Mouse (Mus musculus) heart, postnatal 36 days (tissue): Measurements from ENCODE around the gene Teddm1b. TPM values are rescaled to one million over a fixed set of nuclear protein-coding genes. Genes with fewer than 3 reads are reported as not detected.
"Not testable (repeated sequence)": the region's sequence is repeated elsewhere in the genome, so short reads cannot be mapped to it uniquely, and the experiment has no call there.

Experiments used
- DNase-seq, 2 experiments: peaks; one replicate each; pipeline ENCODE4 v3.0.0; 2021 to 2022
- intact Hi-C: fragments of 180-260 bp; cut with DNase I; formaldehyde crosslinking; loops from one replicate; pipeline ENCODE4 v1.15.1; 2025
- total RNA-seq, 2 experiments: library from RNA; stranded (reverse); gene quantifications; 2 replicates each; pipeline ENCODE4 v1.2.3; 2021

Gene Teddm1b
- total RNA-seq: not detected

DNA sequence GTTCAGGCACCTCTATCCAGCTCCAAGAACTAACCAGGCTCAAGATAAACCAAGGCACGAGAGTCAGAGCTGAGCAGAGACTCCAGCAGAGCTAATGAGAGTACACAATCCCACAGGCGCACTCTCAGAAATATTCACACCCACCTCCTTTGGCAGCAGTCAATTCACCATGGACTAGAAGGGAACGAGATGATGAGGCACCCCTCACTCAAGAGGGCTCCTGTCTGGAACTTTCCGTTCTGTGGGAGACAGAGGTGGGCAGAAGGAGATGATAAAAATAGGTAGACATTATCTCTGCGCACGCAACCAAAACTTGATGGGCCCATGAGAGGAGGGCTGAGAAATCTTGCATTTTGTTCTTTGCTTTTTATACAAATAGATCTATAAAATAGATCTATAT, at the start of gene Teddm1b:
Teddm1b (plus strand) TSS at position 301 of the 400 bp plus-strand sequence.
- intact Hi-C loops: no loop called here
- DNase-seq: no peak

DNA sequence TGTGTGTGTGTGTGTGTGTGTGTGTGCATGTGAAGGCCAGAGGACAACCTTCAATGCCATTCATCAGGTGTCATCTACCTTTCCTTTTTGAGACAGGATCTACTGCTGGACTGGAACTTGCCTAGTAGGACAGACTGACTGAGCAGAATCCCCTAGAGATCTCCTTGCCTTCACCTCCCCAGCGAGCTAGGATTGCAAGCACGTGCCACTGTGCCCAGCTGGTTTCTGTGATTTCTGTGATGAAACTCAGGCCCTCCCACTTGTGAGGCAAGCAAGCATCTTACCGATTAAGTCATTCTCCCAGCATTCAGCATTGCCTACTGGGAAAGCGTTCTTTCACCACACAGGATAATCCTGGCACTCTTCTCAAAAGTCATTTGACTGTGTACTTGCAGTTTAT, 43.4 kb upstream of the Teddm1b start:
- DNase-seq: no peak
- intact Hi-C loops: no loop called here

DNA sequence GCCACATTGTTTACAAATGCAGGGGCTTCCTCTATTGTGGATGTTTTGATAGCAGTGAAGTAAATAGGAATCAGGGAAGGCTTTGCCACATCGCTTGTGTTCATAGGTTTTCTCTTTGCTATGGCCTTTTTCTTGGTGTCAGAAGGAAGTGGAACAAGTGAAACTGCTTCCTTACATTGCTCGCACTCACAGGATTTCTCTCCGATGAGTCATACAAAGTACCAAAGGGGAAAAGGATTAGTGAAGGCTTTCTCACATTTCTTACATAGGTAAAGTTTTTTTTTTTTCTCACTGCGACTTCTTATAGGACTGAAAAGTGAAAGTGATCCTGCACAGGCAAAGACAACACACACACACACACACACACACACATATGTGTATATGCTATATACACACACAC, 38.1 kb upstream of the Teddm1b start:
- intact Hi-C loops: no loop called here

DNA sequence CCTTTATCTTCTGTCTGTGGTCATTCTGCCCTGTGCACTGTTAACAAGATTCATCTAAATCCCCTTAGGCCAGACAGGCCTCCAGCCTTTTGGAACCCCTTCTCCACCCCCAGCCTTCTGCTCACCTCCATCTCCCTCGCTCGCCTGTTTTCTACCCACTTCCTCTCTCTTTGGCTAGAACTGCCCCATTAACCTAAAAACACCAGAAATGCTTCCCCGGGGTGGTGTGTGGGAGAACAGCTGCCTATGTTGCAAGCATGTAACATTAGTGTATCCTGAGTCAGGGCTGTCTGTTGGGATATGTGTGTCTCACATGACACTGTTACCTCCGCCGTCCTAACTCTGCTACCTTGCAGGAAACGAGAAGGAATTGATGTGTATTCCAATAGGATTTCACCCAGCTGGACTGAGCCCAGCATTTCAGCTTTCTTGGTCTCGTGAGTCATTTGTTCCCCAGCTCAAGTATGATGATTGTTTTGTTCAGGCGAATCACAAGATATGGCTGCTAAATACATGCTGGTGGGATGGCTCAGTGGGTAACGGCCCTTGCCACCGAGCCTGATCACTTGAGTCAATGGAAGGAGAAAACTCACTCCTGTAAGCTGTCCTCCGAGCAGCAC, 31.9 kb upstream of the Teddm1b start:
- DNase-seq: no peak
- intact Hi-C loops: no loop called here

More for the DNA sequence above, 38.1 kb upstream of the Teddm1b start:
- no peak for DNase-seq

DNA sequence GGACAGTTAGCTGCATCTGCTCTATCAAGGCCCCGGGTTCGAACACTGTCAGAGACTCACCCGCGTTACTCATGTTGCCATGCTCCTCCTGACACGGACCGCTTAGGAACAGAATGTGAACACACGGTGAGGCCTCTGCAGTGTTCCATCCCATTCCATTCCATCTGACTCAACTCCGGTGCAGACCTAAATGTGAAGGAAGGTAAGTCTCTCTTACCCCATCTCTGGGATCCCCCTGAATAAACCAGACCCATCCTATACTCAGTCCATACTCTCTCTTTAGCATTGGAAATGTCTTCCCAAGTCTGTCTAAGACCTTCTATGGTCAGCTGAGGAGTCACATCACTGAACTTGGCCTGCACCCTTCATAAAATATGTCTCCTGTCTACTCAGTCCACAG, 30.1 kb upstream of the Teddm1b start, which contains the start of gene Rgsl1:
Rgsl1 (minus strand) TSS at position 101 of the 400 bp plus-strand sequence.
- intact Hi-C loops: no loop called here
- no peak for DNase-seq

DNA sequence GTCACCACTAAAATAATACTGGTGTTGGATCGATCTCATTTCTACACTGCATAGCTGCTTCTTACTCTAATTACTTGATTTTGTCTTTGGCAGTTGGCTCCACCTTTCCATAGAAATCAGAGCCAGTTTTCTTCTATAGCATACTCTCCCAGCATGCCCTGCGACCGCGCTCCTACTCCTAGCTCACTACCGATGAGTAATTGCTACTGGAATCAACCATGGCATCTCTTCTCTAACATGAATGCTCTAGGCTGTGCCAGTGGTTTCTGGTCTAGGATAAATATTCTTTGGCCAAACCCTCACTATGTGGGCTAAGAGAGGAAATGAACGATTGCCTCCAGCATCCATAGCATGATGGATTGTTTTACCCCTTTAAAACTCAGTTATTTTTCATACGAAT, 27.7 kb upstream of the Teddm1b start:
- intact Hi-C loops: no loop called here

DNA sequence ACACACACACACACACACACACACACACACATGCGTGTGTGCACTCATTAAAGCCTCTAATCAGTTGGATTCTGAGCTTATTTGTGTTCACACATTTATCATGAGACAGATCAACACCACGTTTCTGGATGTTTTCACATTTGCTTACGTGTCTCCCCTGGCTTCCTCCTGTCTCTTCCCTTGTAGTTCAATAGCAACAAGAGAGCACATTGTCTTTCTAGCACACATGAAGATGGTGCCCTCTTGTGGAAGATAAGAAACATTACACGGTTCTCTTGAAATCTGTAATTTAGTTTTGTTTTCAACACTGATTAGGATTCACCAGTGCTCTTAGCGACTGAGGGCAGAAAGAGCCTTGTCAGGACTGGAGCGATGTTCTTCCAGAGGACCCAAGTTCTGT, 27.3 kb upstream of the Teddm1b start:
- DNase-seq: peak in 1 of 2 experiments; percentile 5
- intact Hi-C loops: no loop called here

More for the DNA sequence above, 27.7 kb upstream of the Teddm1b start:
- DNase-seq: no peak

DNA sequence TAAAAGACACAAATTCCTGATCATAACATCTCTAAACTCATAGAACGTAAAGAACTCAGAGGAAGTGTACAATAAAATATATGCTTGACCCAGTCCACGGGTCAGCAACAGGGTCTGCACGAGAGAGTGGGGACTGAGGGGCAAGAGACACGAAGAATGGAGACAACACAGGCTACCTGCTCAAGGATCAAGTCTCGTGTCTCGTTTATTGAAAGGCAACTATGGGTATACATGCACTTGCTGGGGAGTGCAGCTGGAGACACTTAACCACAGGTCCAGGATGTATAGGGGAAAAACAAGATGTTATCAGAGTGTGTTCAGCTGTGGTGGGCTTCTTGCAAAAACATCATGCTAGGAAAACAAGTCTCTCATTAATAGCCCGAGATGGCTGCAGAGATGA, 21.4 kb upstream of the Teddm1b start:
- DNase-seq, intact Hi-C loops: not testable (repeated sequence)

DNA sequence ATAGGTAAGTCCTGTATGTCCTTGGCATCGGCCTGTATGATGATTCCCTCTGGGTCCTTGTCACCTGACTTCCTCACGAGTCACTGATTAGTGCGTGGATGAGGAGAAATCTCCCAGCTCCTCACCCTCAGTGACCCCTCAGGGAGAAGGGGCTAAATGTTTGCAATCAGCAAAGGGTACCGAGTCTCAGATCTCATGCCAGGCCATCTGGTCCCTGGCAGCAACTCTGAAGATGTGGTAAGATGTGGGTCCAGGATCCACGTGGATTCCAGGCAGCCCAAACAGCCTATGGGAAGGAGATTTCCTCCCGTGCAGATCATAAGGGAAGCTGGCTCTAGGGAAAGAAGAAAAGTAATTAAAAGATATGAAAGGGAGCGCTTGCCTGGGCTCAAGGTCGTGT, 18.2 kb upstream of the Teddm1b start:
- intact Hi-C loops: no loop called here
- no peak for DNase-seq

DNA sequence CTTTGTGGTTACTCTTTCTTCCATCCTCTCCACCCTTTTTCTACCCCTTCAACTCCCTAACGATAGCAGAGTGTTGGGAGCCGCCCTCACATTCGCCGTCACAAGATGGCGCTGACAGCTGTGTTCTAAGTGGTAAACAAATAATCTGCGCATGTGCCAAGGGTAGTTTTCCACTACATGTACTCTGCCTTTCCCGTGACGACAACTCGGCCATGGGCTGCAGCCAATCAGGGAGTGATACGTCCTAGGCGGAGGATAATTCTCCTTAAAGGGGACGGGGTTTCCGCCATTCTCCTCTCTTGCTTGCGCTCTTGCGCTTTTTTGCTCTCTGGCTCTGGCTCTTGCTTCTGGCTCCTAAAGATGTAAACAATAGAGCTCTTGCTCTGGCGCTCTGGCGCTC, 6.2 kb downstream of the Teddm1b start:
- intact Hi-C loops, DNase-seq: not testable (repeated sequence)

DNA sequence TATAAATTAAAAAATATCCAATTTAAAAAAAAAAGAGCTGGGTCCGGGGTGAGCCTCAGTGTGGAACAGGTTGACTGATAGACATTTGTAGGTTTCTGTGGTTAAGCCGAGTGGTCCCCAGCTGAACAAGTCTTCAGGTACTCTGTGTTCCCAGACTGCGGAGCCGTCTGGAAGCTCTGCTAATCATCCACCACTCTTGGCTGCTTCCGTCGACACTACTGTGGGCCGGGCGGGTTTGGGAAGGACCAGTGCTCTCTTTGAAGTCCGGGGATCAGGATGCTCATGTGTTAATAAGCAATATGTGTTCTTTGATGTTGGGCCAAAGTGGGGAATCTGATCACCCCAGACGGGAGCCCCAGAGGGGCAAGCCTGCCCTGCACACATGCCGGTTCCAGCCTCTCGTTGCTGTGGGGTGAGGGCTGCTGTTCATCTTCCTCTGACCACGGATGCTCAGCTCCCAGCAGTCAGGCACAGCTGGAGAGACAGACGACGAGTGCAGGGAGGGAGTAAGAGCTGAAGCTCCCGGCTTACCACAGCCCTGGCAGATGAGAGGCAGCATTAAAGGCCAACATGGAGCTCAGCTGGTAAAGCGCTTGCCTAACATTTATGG, 12.0 kb downstream of the Teddm1b start:
- no peak for DNase-seq
- intact Hi-C loops: no loop called here

DNA sequence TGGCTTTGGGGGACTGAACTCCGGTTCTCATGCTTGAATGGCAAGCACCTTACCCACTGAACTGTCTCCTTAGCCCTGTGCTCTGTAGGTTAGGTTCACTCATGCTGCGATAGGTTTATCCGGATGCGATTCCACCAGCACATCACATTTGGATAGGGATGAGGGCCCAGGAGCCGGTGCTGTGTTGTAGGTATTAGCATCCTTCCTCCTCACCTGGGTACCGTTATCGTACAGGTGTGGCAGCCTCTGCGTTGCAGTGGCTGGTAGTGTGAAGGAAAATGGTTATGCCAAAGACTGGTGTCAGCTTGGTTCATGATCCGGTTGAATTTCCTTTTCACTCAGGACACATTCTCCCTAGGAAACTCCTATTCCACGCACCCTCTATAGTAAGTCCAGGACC, 16.0 kb downstream of the Teddm1b start:
- no peak for DNase-seq
- intact Hi-C loops: no loop called here

DNA sequence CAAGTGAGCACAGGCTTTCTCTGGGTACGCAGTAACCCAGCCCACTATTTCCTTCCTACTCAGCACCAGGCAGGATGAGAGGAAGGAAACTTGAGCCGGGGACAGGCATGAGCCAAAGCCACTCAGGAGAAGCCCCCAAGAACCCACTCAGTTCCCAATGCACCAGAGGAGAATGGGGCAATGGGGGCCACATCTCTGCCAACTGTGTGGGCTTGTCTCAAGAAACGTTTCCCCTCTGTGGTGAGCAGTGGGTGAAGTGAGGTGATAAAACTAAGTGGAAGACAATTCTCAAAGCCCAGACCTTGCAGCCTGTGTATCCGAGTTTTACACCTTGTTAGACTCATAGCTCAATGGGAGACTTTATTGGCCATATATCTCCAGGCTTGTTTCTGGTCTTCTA, 17.3 kb downstream of the Teddm1b start, which contains the start of gene Teddm1a:
Teddm1a (plus strand) TSS at position 301 of the 400 bp plus-strand sequence.
- DNase-seq: no peak
- intact Hi-C loops: no loop called here

DNA sequence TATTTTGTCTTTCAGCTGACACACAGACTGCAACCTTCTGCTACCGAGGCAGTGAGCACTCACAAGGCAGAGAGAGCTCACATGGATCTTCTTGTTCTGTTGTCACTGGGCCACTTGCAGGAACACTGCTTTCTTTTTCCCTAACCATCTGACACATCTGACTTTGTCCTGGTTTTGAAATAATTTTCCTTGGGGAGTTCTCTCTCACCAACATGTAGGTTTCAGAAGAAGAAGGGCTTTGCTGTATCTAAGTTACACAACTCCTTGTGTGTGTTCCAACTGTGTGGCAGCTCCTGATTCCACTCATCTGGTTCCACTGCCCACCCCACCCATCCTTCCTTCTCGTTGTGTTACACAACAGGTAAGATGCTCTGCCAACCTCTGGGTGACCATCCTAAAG, 19.6 kb downstream of the Teddm1b start:
- intact Hi-C loops: loop anchor here (2.0 kb wide), 1 partner anchor 835 kb away; no protein-coding TSS in a partner anchor
- no peak for DNase-seq

DNA sequence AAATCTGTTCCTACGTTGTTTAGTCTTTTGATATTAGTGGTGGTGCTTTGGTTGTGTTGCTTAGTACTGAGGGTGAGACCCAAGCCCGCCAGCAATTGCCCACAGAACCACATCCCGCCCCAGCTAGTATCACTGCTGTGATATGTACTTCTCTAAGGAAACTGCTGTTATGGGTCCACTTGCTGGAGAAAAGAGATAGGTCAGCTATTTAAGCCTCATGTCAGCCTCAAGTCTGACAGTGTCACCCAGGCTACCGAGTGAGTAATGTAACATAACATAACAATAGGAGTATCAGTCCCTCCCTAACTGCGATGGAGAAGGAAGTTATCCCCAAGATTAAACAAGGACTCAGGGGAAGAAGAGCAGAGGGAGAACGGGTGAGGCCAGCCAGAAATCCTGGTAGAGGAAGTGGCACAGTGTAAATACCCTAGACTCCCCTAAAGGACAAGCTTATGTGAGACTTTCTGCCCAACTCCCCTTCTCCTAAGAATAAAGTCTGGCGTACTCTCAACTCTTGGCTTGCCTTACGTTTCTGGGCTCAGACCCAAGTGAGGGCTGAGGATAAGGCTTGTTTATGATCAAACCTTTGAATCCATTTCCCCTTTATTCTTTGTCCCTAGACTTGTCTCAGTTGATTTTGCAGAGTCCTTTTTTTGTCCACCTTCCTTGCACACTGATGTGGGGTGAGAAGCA, 20.2 kb downstream of the Teddm1b start:
- intact Hi-C loops: loop anchor here (2.0 kb wide), 1 partner anchor 834 kb away; no protein-coding TSS in a partner anchor
- DNase-seq: no peak

DNA sequence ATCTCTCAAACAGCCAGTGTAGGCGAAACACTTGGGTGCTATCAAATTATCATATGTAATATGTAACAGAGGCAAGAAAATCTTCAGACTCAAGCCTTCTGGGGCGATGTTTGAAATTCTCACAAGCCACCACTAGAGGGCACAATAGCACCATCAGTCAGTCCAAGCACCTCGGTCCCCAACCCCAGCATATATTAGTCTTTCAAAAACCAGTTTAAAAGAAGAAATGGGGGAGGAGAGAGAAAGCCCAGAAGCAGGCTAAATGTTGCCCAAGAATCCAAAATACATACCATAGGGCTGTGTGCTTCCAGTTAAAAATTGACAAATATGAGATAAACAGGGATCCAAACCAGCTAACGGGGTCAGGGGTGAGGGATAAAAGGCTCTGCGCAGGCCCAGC, 20.8 kb downstream of the Teddm1b start:
- intact Hi-C loops: loop anchor here (1.0 to 2.0 kb wide), 4 partner anchors 137 to 834 kb away; no protein-coding TSS in a partner anchor
- peak; percentile 78 to 79 for DNase-seq

DNA sequence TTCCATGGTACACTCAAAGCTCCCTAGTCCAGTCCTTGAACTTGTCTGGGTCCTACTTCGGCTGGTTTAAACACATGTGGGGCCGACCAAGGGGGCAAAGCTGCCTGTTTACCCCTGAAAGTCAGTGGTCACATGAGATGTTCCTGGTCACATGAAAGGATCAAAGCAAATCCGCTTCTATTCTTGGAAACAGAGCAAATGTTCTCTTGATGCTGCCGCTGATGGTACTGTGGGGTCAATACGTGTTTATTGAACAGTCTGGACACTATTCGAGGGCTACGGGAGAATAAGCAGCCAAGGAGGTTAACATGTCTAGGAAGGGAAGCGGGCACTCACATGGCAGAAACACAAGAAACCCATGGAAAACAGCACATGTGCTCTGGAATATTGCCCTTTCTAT, 23.1 kb downstream of the Teddm1b start:
- intact Hi-C loops: no loop called here
- no peak for DNase-seq

DNA sequence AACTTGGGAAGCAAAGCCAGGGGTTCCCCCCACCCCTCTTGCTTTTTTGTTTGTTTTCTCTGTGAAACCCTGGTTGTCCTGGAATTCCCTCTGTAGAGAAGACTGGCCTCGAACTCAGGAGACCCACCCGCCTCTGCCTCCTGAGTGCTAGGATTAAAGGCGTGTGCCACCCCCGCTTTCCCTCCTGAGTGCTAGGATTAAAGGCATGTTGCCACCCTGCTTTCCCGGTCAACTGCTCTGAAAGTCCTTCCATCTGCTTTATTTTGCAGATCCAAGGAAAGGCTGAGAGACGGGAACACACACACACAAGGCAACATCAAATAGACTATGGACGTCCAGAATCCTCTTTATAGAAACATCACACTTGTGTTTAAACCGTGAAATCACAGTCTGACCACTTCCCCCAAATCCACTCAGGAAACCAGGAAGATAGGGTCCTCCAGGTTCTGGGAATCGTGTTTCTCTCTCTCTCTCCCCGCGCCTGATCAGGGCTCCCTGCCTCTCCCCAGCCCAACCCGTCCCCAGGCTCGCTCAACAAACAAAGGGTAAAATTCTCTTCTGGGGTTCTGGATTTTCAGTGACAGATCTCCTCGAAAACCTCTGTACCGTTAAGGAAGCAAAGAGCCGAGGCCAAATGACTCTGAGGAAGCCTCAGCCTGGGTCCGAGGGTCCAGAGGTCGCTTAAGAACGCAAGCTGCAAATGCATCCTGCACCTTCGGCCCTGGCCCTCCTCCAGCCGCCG, 25.0 kb downstream of the Teddm1b start:
- intact Hi-C loops: no loop called here
- DNase-seq: no peak

DNA sequence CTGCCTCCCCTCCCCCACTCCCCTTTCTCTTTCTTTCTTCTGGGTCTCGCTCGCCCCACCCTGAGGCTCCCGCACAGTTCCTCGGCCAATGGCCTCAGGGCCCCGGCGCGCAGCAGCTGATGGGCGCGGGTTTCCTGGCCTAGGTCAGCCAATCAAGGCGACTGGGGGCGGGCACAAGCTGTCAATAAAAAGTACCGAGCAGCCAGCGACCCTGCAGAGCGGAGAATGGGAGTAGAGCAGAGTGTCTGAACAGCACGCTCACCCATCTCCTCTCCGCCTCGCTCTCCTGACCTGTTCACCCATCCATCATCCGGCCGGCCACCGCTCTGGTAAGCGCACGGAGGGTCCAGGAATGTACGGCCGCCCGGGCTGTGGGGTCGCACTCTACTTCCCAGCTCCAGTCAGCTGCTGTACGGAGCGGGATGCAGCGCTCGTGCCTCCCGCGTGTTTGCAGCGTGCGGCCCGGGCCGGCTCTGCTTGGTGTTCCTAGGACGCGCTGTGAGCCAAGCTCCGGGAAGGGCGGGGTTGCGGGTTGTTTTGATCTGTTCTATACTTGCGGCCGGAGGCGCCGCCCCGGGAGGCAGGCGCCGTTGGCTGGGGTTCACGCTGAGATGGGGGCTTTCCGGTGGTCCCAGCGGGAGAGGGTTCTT, 25.7 kb downstream of the Teddm1b start, which contains the start of the genes Glul and Teddm2:
Glul (plus strand) TSS at position 214 of the 650 bp plus-strand sequence.
Teddm2 (minus strand) TSS at position 498 of the 650 bp plus-strand sequence.
- peak; percentile 96 to 97 for DNase-seq

DNA sequence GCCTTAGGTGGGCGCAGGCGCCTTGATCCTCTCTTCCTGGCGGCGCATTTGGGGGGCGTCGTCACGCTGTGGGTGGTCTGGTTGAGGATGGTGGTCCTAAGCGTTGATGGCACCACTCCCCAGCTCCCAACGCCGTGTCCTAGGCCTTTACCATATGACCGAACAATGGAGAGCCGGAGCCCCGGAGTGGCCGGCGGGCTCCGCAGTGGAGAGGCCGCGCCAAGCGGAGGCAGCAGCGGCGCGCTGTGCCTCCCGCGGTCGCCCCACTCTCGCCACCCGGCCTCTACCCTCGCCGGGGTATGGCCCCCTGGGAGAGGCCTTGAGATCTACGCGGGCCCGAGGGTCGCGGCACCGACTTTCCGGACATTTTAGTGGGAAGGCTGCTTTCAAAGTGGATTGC, 26.2 kb downstream of the Teddm1b start:
- intact Hi-C loops: loop anchor here (1.0 to 2.0 kb wide), 2 partner anchors 18 to 132 kb away; no protein-coding TSS in a partner anchor
- DNase-seq: peak in 1 of 2 experiments; percentile 60

More for the DNA sequence above, 25.7 kb downstream of the Teddm1b start, which contains the start of the genes Glul and Teddm2:
- intact Hi-C loops: loop anchor here (1.0 to 2.0 kb wide), 2 partner anchors 19 to 132 kb away; no protein-coding TSS in a partner anchor
